Mouse (Mus musculus) lung, postnatal 0 days (tissue): Measurements from ENCODE around the gene Nat8f4.

Experiments used
- CTCF ChIP-seq: IDR thresholded peaks from 2 replicates; pipeline ENCODE4 v1.5.1; 2016; ENCODE audit warnings: antibody characterized with exemption, mild to moderate bottlenecking
- EP300 ChIP-seq: IDR thresholded peaks from 2 replicates; pipeline ENCODE4 v1.6.1; 2016; ENCODE audit warnings: antibody characterized with exemption, mild to moderate bottlenecking, control low read depth

DNA sequence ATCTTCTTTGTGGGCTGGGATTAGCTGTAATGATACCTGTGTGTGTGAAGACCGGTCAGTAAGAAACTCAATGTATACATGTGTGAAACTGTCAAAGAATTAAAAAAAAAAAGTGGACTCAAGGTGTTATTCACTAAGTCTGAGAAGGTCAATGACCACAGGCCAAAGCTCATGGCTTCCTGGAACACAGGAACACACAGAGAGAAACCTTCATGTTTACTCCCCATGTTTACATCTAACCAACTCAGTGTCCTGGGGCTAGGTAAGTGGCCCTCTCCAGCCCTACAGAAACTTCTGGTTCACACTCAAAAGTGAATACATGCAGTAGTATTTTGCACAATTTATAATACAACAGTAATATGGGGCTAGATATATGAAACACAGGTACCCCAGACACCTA, 5.0 kb upstream of the Nat8f4 start:
- no peak for TF ChIP-seq EP300
- TF ChIP-seq CTCF = no peak
